Mouse (Mus musculus) thymus, adult 2 months (tissue): ENCODE results near the gene Olfr1406.

Experiments
- CTCF ChIP-seq: fragments of 200-500 bp; IDR thresholded peaks from 2 replicates; pipeline ENCODE4 v1.5.1; 2012; ENCODE audit warnings: mild to moderate bottlenecking, control low read depth, low read length, moderate library complexity, borderline replicate concordance; ENCODE audit not compliant: control insufficient read depth, poor library complexity, insufficient read depth; ENCODE audit errors: extremely low read depth
- POLR2A ChIP-seq: fragments of 200-500 bp; IDR thresholded peaks from 2 replicates; pipeline ENCODE4 v1.6.1; 2012; ENCODE audit warnings: mild to moderate bottlenecking, low read length, control low read depth, moderate library complexity; ENCODE audit not compliant: control insufficient read depth, poor library complexity, insufficient read depth; ENCODE audit errors: extremely low read depth

GRCm38 (mm10) chr1:173174154-173174842 lies 16.1 kb downstream of the Olfr1406 start:
- TF ChIP-seq CTCF, result no peak
- no peak for TF ChIP-seq POLR2A
